In genomic region chr11:80815354-80815753, GRCm38 (mm10) we compare ENCODE assay signal across 20 mouse cellular contexts.
DNase-seq lines count a peak whose midpoint lies in the region; ATAC-seq lines count a peak whose summit lies in the region.
"Had no signal": no experiment of that assay in that cellular context is flagged by ENCODE, and none has a peak within 500 bp of the region (broad histone marks: within the 10 kb centered on the region; RNA-seq: fewer than 3 reads in every experiment).

No protein-coding gene starts in this region.

- peak; percentile 64; the same call in 1 of the 2 replicates for ATAC-seq in frontal cortex, adult (ENCODE audit: low TSS enrichment)
- ATAC-seq: activated CD4-positive, CD25-positive, alpha-beta regulatory T cell, adult 4 months; CD4-positive, CD25-positive, alpha-beta regulatory T cell, adult 4 months; Patski had no signal

- no peak for DNase-seq in frontal cortex, postnatal 25 days (ENCODE audit: low spot score in 2 of 2)
- peak; percentile 17 for DNase-seq in right cerebral cortex, adult 18-20 months
- DNase-seq in right cerebral cortex, postnatal 10 days (ENCODE audit: low spot score in 2 of 2): no peak
- peak; percentile 52 for DNase-seq in brain, adult 2 months (ENCODE audit: low read depth, low spot score)
- DNase-seq in retina, embryonic 14.5 days (ENCODE audit: low spot score): no peak
- DNase-seq: adrenal gland, adult 2 months; adrenal gland, adult 8-10 months; adrenal gland, postnatal 10 days; adrenal gland, postnatal 14 days; adrenal gland, postnatal 25 days; adrenal gland, postnatal 36 days; B cell, adult 2 months; cerebellum, adult 11 months; cerebellum, adult 11-12 months; cerebellum, adult 18-20 months; cerebellum, adult 2 months had no signal

Comparison
In these comparisons a context has a peak if more than half of its experiments do, and no peak if none do; other contexts are left out.
1. DNase-seq: peak in right cerebral cortex, adult 18-20 months (single experiment) and brain, adult 2 months (single experiment); none in frontal cortex, postnatal 25 days (0 of 2), right cerebral cortex, postnatal 10 days (0 of 2) and retina, embryonic 14.5 days (single experiment).